Mouse (Mus musculus): Measurements from ENCODE around the gene Ufm1.

GRCm38 (mm10) chr3:53870482-53870881, 6.9 kb upstream of the Ufm1 start:
- TF ChIP-seq CTCF (IDR thresholded peaks at IDR 0.05; ENCODE audit: insufficient read depth, low read length), result no peak
- TF ChIP-seq POLR2A (IDR thresholded peaks at IDR 0.05; ENCODE audit: borderline replicate concordance, extremely low read depth, low read depth, low read length), result no peak

All from lung, adult 2 months (tissue).